Mouse (Mus musculus) gastrocnemius, postnatal 4 days (tissue): ENCODE results near the gene Olfr713. TPM values are rescaled to one million over a fixed set of nuclear protein-coding genes. Genes with fewer than 3 reads are reported as not detected.

ENCODE experiments used
- DNase-seq, 2 experiments: peaks; one replicate each; pipeline ENCODE4 v3.0.0; 2021 to 2022; ENCODE audit warnings: low spot score in 2 of 2, mixed read lengths in 2 of 2
- long read RNA-seq, 2 experiments: library from polyadenylated mRNA; stranded (forward); transcript quantifications; one replicate each; pipeline ENCODE4 v2.0.0; 2021
- total RNA-seq, 2 experiments: library from RNA; stranded (reverse); gene quantifications; 2 replicates each; pipeline ENCODE4 v1.2.3; 2021

Gene Olfr713
- not detected for total RNA-seq
- long read RNA-seq, experiment 1 = 0 reads
- long read RNA-seq, experiment 2 = 0 reads

DNA sequence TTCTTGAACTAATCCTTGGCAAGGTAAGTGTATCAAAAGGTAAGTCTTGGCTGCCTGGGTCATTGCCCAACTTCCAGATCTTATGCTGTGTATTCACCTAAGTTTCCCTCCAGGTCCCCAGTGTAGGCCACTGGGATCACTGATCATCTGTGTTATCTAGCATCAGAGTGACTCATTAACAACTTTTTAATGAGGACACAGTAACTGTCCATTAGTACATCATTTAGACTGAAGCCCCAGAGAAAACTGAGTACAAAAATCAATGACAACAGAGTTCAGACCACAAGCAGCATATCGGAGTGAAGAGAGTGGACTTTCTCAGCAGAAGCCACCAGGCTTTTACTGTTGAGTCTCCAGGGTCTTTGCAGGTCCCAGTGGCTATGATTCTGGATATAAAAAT lies at the start of gene Olfr713:
Gene Olfr713 (plus strand): TSS at position 301 of the 400 bp plus-strand sequence.
- no peak for DNase-seq

DNA sequence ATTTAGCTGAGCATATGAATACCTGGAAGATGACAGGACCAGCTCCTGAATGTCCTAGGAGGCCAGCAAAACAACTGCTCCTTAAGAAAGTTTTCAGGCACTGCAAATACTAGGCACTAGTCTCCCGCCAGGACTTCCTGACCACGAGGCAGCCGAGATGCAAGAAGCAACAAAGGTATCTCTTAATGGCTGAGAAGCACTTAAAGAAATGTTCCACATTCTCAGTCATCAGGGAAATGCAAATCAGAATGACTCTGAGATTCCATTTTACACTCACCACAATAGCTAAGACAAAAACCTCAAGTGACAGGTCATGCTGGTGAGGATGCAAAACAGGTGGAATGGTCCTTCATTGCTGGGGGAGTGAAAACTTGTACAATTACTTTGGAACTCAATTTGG lies 45.7 kb upstream of the Olfr713 start:
- DNase-seq = no peak

DNA sequence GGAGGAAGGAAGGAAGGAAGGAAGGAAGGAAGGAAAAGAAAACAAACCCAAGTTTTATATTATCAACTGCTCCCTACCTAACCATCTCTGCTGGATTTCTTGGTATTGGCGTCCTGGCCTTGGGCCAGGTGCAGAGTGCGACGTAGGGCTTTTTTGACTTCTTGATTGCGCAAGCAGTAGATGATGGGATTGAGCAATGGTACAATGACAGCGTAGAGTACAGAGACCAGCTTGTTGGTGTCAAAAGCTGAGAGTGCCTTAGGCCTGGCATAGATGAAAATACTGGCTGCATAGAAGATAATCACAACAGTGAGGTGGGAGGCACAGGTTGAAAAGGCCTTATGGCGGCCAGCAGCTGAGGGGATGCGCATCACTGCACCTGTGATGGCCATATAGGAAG lies 30.2 kb upstream of the Olfr713 start:
- no peak for DNase-seq

DNA sequence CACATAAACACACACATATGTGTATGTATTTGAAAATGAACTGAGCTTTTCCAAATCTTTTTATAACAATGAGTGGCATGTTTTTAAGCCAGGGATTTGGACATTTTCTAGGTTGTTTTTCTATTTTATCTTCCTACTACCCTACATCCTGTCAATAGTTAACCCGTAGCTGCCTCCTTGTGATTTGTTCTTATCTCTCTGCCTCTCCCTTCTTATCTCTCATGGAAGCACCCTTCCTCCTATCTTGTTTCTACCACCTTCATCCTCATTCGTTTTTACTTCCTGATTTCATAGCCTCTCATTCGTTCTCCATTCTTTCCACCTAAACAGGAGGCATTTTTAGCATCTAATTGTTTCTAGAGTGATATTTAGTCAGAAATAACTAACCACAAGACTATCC lies 26.8 kb upstream of the Olfr713 start:
- DNase-seq = no peak

DNA sequence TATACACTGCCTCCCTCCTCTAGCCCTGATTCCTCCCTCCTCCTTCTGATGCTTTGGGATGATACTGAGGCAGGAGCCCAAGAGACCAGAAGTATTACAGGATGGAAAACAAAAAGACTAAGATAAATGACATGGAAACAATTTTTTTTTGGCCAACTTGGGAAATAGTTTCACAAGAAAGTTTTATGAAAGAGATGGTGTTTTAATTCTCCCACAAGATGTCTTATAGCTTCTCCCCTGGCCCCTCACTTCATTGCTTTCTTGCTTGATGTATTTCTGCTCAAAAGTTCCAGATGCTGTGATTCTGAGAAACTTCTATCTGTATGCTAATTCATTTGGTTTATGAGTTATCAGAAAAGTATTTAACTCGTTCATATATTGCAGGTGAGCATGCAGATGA lies 25.0 kb upstream of the Olfr713 start, which contains the start of gene Olfr2:
Gene Olfr2 (minus strand): TSS at position 101 of the 400 bp plus-strand sequence.
- DNase-seq = no peak

DNA sequence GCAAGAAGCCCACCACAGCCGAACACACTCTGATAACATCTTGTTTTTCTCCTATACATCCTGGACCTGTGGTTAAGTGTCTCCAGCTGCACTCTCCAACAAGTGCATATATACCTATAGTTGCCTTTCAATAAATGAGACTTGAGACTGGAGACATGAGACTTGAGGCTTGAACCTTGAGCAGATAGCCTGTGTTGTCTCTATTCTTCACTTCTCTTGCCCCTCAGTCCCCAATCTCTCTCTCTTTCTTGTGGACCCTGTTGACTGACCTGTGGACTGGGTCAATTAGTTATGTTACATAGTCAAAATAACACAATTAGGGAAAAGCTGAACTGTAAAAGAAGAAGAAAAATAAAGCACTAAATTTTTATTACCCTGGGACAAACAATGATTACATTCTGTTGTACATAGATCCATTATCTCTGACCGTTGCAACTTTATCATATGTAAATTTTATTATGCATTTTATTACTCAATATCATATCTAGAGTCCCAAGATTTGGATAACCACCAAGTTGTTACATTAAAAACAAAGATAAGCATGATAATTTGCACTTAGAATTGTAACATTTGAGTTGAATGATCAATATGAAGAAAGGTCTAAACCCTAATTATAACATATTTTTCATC lies 9.1 kb downstream of the Olfr713 start:
- DNase-seq = no peak

DNA sequence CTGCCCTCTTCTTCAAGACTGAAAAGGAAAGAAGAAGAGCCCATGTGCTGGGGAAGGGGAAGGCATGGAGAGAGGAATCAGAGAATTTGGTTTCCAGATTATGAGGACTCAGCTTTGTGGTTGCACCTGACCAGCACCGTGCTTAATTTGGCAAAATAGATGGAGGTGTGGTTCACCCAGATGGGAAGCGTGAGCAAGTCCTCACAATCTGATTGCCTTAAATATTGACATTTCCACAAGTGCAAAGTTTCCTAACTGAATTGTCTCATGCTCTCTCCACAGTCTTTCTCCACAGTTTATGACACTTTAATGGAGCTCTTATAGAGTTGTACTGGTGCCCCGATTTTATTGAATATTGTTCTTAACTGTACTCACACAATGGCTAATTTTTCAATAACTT lies 12.2 kb downstream of the Olfr713 start:
- no peak for DNase-seq

DNA sequence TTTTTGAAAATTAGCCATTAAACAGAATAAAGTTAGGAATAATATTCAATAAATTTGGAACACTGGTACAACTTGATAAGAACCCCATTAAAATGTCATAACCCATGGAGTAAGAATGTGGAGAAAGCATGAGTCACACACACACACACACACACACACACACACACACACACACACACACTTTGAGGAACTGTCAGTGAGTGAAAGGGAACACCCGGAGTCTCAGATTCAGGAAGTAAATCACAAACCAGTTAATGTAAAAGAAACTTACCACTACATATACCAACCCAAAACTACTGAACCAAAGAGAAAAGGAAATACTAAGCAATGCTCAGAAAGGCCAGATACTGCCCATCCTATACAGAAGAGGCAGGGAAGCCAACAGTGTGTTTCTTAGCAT lies 13.4 kb downstream of the Olfr713 start:
- no peak for DNase-seq

DNA sequence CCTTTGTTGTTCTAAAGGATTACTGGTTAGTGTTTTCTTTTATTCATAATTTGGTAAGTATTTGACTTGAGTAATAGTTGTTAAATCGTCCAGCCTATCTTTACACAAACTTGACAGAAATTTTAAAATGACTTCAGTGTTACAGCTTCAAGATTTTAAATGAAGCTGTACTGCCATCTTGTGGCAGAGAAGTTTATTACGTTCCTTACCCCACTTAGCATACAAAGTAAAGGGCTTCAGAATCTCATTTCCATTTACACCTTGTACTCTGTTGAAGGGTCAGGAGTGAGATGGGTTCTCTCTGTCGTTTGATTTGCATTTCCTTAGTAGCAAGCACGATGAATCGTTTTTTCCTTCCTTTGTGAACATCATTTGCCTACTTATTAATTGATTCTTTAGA lies 14.9 kb downstream of the Olfr713 start:
- no peak for DNase-seq

DNA sequence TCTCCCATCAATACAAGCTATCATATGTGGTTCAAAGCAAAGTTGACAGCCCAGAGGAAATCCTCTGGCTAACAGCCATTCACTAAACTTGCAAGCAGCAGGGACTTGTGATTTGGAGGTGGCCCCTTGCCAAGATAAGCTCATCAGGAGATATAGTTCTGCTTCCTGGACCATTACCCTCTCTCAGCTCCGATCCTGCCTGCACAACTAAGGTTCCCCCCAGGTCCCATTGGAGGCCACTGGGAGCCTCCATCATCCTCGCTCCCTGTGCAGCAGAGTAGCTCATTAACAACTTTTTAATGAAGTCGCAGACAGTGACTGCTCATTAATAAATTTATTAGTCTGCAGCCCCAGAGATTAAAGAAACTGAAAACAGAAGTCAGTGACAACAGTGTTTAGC lies 16.6 kb downstream of the Olfr713 start:
- no peak for DNase-seq

DNA sequence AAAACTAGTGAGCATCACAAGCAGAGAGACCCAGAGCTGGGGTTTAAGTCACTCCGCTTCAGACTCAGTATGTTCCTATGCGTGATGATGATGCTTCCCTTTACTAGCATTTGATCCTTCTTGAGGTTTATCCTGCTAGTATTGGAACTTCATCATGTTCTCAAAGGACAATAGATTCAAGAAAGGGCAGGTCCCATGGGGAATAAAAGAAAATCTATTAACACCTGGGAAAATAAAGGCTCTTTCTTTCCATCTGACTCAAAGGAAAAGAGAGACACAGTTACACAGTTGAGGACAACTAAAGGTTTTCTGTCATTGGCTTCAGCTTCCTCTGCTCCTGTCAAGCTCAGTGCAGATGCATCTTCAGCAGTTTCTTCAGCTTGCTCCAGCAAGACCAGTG lies 39.7 kb downstream of the Olfr713 start, which contains the start of gene Olfr714:
Gene Olfr714 (plus strand): TSS at position 301 of the 400 bp plus-strand sequence.
- no peak for DNase-seq

Other genes starting within 250 kb of the Olfr713 start
- not detected for gene Olfr699, start 238.0 kb upstream of the Olfr713 start, total RNA-seq
- gene Olfr700, start 222.3 kb upstream of the Olfr713 start, total RNA-seq = not detected
- not detected for gene Olfr701, start 217.0 kb upstream of the Olfr713 start, total RNA-seq
- gene Olfr702, start 197.3 kb upstream of the Olfr713 start, total RNA-seq = not detected
- not detected for gene Olfr703, start 187.8 kb upstream of the Olfr713 start, total RNA-seq
- gene Olfr704, start 168.0 kb upstream of the Olfr713 start, total RNA-seq = not detected
- not detected for gene Olfr705, start 154.3 kb upstream of the Olfr713 start, total RNA-seq
- not detected for gene Olfr706, start 143.0 kb upstream of the Olfr713 start, total RNA-seq
- not detected for gene Olfr707, start 129.9 kb upstream of the Olfr713 start, total RNA-seq
- not detected for gene Olfr1532-ps1, start 123.2 kb upstream of the Olfr713 start, total RNA-seq
- gene Olfr709-ps1, start 99.0 kb upstream of the Olfr713 start, total RNA-seq = not detected
- not detected for gene Olfr710, start 82.9 kb upstream of the Olfr713 start, total RNA-seq
- not detected for gene Olfr6, start 67.2 kb upstream of the Olfr713 start, total RNA-seq
- not detected for gene Olfr711, start 55.7 kb upstream of the Olfr713 start, total RNA-seq
- gene Olfr2, start 25.1 kb upstream of the Olfr713 start, total RNA-seq = not detected
- gene Olfr714, start 39.8 kb downstream of the Olfr713 start, total RNA-seq = not detected
- not detected for gene Olfr17, start 62.0 kb downstream of the Olfr713 start, total RNA-seq
- gene Olfr715b, start 79.2 kb downstream of the Olfr713 start, total RNA-seq = not detected
- not detected for gene Olfr715, start 99.9 kb downstream of the Olfr713 start, total RNA-seq
- gene Olfr716, start 107.2 kb downstream of the Olfr713 start, total RNA-seq = not detected
- gene Nlrp14, start 135.8 kb downstream of the Olfr713 start, total RNA-seq = not detected
- gene Rbmxl2, start 178.3 kb downstream of the Olfr713 start, total RNA-seq = not detected